Mouse (Mus musculus) kidney, adult 11 months (tissue): ENCODE results near the gene Fam110a.

ENCODE experiments used
- DNase-seq: peaks from one replicate; pipeline ENCODE4 v3.0.0; 2022

Fam110a gene

DNA sequence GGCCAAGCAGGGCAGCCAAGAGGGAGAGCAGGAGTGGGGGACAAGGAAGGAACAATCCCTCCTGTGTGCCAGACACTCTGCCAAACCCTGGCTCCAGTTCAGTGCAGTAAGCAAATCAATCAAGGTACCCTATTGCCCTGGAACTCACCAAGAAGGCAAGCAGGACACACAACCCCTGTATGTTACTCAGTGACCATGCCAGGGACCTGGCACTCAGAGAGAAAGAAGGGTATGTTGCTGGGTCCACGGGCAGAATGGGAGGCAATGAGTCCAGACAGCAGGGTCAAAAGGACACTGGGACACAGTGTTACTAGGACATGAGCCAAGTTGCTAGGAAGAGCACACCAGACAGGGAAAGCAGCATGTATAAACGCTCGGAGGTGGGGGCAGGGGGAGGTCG lies 54.3 kb downstream of the Fam110a start:
- peak; percentile 73 for DNase-seq

DNA sequence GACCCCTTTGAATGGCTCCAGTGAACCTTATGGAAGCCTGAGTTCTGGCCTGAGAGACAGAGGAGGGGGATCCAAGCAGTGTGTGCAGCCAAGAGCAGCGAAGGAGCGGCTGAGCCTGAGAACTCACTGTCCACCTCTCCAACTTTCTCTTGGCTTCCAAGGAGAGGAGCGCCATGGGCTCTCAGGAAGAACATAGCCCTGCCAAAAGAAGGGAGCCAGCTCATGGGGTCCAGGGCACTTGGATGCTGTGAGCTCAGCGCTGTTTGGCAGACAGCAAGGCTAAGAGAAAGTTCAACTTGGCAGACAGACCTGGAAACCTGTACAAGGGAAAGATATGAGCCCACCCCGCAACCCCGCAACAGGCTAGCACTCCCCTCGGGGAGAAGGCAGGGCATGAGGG lies 55.7 kb downstream of the Fam110a start:
- DNase-seq, result no peak

DNA sequence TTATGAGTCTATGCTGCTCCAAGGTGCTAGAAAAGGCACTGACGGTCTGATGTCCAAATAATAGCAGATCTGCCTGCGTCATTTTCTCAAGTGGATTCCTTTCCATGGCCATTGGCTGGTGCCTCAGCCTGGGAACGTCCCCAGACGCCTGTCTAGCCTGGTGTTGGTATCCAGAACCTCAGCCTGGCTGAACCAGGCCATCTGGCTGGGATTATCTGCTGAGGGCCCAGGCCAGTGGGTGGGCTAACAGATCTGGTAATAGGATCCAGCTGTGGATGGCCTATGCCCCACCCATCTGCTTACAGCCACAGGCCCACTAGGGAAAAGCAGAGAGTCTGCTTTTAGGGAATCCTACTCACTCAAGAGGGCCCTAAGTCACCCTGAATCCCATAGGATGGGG lies 58.4 kb downstream of the Fam110a start:
- DNase-seq, result no peak

DNA sequence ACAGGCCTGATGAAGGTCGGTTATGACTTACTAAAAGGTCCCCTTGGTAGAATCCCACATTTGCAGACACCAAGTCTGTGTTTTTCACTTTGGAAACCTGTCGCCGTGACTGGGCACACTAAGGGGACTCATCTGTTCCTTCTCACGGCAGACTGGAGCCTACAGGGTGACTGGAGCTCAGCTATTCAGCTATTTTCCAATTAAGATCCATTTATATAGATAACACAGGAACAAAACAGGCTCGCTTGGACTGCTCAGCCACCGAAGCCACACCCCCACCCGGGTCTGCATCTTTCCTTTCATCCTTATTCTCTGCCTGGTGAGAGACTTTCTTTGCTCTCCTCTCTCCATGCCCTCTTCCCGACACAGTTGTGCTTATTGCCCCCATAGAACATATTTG lies 59.0 kb downstream of the Fam110a start:
- no peak for DNase-seq
